Mouse (Mus musculus): ENCODE results near the gene Palb2. TPM values are rescaled to one million over a fixed set of nuclear protein-coding genes. Genes with fewer than 3 reads are reported as not detected.

Palb2 gene
- polyA plus RNA-seq (2012; ENCODE audit: insufficient read depth, insufficient read length, low replicate concordance, missing spikeins), result not detected in 2 replicates

GRCm38 (mm10) chr7:122132497-122133337 lies at the start of gene Palb2, which contains the start of gene Dctn5:
Gene Palb2 (minus strand): TSS chr7:122132985.
Gene Dctn5 (plus strand): TSS chr7:122133041.
- peak within 1 kb of the TSS; percentile 62 for H3K4me3 ChIP-seq (ENCODE audit: insufficient read depth, low read depth, low read length)
- H3K4me1 ChIP-seq (ENCODE audit: control insufficient read depth, insufficient read depth, low read length), result no peaks in the 10 kb centered on the region
- TF ChIP-seq CTCF (IDR thresholded peaks at IDR 0.05; ENCODE audit: insufficient read depth, low read depth, low read length) (no peak), POLR2A (IDR thresholded peaks at IDR 0.05; ENCODE audit: insufficient read depth, low read depth, low read length) (peak; percentile 65)
- H3K27ac ChIP-seq (ENCODE audit: insufficient read depth, low read depth, low read length), result peak within 1 kb of the TSS; percentile 0; the same call in 1 of the 2 replicates
- WGBS, result under 1% methylated on average over 54 of the region's 54 CpGs

GRCm38 (mm10) chr7:122180720-122181119 lies 47.9 kb upstream of the Palb2 start:
- 0 out of 2 replicates have a peak, but pooled peaks cover 3% of the 10 kb centered on the region for H3K4me1 ChIP-seq (ENCODE audit: control insufficient read depth, insufficient read depth, low read length)
- TF ChIP-seq POLR2A (IDR thresholded peaks at IDR 0.05; ENCODE audit: insufficient read depth, low read depth, low read length) (no peak), CTCF (IDR thresholded peaks at IDR 0.05; ENCODE audit: insufficient read depth, low read depth, low read length) (no peak)
- no peak overlapping the region for H3K4me3 ChIP-seq (ENCODE audit: insufficient read depth, low read depth, low read length)
- 91% methylated on average over 7 of the region's 7 CpGs for WGBS
- no peak overlapping the region for H3K27ac ChIP-seq (ENCODE audit: insufficient read depth, low read depth, low read length)

DNA sequence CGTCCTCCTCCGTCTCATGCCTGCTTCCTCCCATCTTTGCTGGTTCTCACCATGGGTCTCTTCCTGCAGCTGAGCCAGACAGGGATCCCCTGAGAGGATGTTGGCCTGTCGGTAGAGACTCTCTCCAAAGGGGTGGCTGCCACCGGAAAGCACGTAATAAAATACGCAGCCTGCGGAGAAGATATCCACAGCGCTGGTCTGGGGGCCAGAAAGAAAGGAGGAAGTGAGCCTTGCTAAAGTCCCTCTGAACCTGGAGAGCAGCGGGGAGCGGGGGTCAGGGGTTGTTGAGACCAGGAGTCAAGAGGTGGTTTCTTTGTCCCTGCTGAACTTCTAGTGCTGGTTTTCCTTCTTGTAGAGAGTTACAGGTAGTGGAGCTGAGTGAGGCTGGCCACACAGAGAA lies 38.8 kb upstream of the Palb2 start:
- 83% methylated on average over 10 of the region's 10 CpGs for WGBS
- Histone ChIP-seq H3K4me1 (ENCODE audit: control insufficient read depth, insufficient read depth, low read length) (no peaks in the 10 kb centered on the region), H3K4me3 (ENCODE audit: insufficient read depth, low read depth, low read length) (no peak overlapping the region), H3K27ac (ENCODE audit: insufficient read depth, low read depth, low read length) (no peak overlapping the region)
- no peak for TF ChIP-seq CTCF (IDR thresholded peaks at IDR 0.05; ENCODE audit: insufficient read depth, low read depth, low read length)
- TF ChIP-seq POLR2A (IDR thresholded peaks at IDR 0.05; ENCODE audit: insufficient read depth, low read depth, low read length), result no peak

GRCm38 (mm10) chr7:122170705-122171104 lies 37.9 kb upstream of the Palb2 start:
- TF ChIP-seq CTCF (IDR thresholded peaks at IDR 0.05; ENCODE audit: insufficient read depth, low read depth, low read length) (no peak), POLR2A (IDR thresholded peaks at IDR 0.05; ENCODE audit: insufficient read depth, low read depth, low read length) (no peak)
- WGBS, result 88% methylated on average over 6 of the region's 6 CpGs
- no peak overlapping the region for H3K27ac ChIP-seq (ENCODE audit: insufficient read depth, low read depth, low read length)

DNA sequence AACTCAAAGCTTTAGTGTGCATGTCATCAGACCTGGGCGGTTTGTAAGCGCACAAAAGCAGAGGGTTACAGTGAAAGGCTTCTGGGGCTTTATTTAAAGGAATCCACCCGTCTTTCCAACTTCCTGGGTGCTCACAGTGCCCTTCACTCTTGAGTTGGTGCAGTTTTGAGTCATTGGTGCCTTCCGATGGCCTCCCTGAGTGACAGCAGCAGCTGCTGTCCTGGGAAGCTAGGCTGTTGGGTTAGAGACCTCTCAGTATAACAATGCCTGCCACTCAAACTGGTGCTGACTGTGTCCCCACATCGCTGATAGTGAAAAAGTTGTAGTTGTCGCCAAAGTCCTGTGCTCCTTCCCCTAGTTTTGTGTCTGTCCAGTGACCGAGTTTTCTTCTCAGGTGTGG lies 34.4 kb upstream of the Palb2 start:
- no peak overlapping the region for H3K4me3 ChIP-seq (ENCODE audit: insufficient read depth, low read depth, low read length)
- no peak overlapping the region for H3K27ac ChIP-seq (ENCODE audit: insufficient read depth, low read depth, low read length)
- WGBS, result 89% methylated on average over 7 of the region's 7 CpGs
- H3K4me1 ChIP-seq (ENCODE audit: control insufficient read depth, insufficient read depth, low read length), result no peaks in the 10 kb centered on the region
- TF ChIP-seq POLR2A (IDR thresholded peaks at IDR 0.05; ENCODE audit: insufficient read depth, low read depth, low read length), result no peak
- no peak for TF ChIP-seq CTCF (IDR thresholded peaks at IDR 0.05; ENCODE audit: insufficient read depth, low read depth, low read length)

More at GRCm38 (mm10) chr7:122170705-122171104, 37.9 kb upstream of the Palb2 start:
- H3K4me3 ChIP-seq (ENCODE audit: insufficient read depth, low read depth, low read length), result no peak overlapping the region
- H3K4me1 ChIP-seq (ENCODE audit: control insufficient read depth, insufficient read depth, low read length), result no peaks in the 10 kb centered on the region

GRCm38 (mm10) chr7:122163766-122164165 lies 31.0 kb upstream of the Palb2 start:
- Histone ChIP-seq H3K27ac (ENCODE audit: insufficient read depth, low read depth, low read length) (no peak overlapping the region), H3K4me1 (ENCODE audit: control insufficient read depth, insufficient read depth, low read length) (peaks cover 9% of the 10 kb centered on the region), H3K4me3 (ENCODE audit: insufficient read depth, low read depth, low read length) (no peak overlapping the region)
- WGBS, result 86% methylated on average over 8 of the region's 8 CpGs
- TF ChIP-seq CTCF (IDR thresholded peaks at IDR 0.05; ENCODE audit: insufficient read depth, low read depth, low read length), result no peak
- no peak for TF ChIP-seq POLR2A (IDR thresholded peaks at IDR 0.05; ENCODE audit: insufficient read depth, low read depth, low read length)

DNA sequence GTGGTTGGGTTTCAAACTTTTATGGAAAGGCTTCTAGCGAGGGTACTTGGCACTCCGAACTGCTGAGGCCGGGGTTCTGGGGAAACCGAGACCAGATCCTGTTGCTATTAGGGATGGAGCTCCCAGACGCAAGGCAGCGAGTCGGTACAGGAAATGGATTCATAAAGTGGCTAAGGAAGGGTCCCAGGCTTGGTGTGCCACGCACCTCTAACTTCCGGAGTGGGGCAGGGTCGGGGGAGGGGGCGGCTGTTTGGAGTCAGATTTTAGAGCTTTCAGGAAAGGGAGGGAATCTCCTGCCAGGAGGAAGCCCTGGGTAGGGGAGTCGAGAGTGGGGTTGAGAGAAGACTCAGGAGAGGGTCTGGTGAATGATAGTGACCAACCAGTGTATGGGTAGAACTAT lies 27.3 kb upstream of the Palb2 start:
- H3K4me3 ChIP-seq (ENCODE audit: insufficient read depth, low read depth, low read length), result 0 out of 2 replicates have a peak overlapping the region, but pooled peaks have one; percentile 74
- H3K27ac ChIP-seq (ENCODE audit: insufficient read depth, low read depth, low read length), result no peak overlapping the region
- WGBS, result 3% methylated on average over 12 of the region's 12 CpGs
- H3K4me1 ChIP-seq (ENCODE audit: control insufficient read depth, insufficient read depth, low read length), result peaks cover 14% of the 10 kb centered on the region
- TF ChIP-seq CTCF (IDR thresholded peaks at IDR 0.05; ENCODE audit: insufficient read depth, low read depth, low read length) (no peak), POLR2A (IDR thresholded peaks at IDR 0.05; ENCODE audit: insufficient read depth, low read depth, low read length) (no peak)

- Histone ChIP-seq H3K4me1 (ENCODE audit: control insufficient read depth, insufficient read depth, low read length) (peaks cover 14% of the 10 kb centered on the region), H3K4me3 (ENCODE audit: insufficient read depth, low read depth, low read length) (peak within 1 kb of the TSS; percentile 74), H3K27ac (ENCODE audit: insufficient read depth, low read depth, low read length) (no peak within 1 kb of the TSS)
- WGBS, result under 1% methylated on average over 63 of the region's 63 CpGs
- TF ChIP-seq CTCF (IDR thresholded peaks at IDR 0.05; ENCODE audit: insufficient read depth, low read depth, low read length) (no peak; the same call in 1 of the 2 replicates), POLR2A (IDR thresholded peaks at IDR 0.05; ENCODE audit: insufficient read depth, low read depth, low read length) (no peak)
Observed at GRCm38 (mm10) chr7:122158915-122159902, 26.4 kb upstream of the Palb2 start, which contains the start of gene Plk1. Gene Plk1 (plus strand): TSS chr7:122159439.
